Mouse (Mus musculus): ENCODE measurements at regions not wholly inside any gene's neighbourhood (a gene's known extent, or its start where the extent isn't known, plus 50 kb on each side); places are given as distances from the start of the nearest gene placed in this dataset.

DNA sequence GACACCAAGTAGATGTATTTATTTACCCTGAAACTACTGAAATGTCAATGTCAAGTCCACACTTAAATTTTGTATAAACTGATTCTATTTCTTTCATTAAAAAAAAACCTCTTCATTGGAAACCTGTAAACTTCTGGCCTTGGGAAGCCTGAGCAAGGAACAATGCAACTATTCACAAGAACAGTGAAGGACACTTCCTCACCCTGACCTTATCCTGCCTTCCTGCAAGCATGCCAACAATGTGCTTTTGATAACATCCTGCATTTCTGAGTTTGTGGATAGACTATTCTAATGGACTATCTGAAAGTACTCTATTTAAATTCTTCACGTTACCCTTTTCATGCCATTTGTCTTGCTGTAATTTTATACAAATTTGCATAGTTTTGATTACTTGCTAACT is 53.1 kb upstream of the Nabp1 start:
- no peak for DNase-seq

DNA sequence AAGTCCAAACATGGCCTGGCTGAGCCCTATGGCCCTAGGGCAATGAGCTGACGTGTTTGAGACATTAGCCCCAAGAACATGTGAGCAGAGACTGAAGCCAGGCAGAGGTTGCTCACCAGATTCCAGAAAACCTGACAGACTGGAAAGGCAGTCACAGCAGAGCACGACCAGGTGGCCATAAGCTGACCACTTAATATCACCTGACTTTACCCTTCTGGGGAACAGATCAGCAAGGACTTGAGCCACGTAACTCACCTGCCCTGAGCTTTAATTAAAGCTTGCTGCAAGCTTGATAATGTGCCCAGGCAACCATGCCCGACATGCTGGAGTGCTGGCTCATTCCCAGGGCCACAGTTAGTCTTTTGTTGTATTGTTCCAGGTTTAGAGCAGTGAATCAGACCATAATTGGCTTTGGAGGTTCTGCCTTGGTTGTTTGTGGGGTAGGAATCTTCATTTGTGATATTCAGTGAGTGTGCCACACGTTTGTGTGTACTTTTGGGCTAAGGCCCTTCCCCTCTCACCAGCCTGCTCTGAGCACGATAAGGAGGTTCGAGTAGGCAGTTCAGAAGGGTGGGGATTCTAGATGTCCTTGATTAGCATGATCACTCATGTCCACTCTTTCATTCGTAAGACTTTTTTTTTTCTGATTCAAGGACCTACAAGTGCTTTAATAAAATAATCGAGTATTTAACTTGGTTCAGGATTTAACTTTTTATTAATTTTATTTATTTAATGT is 52.1 kb upstream of the Nabp1 start:
- no peak for DNase-seq

GRCm38 (mm10) chr1:51529653-51530052 is 51.4 kb upstream of the Nabp1 start:
- no peak for DNase-seq

DNA sequence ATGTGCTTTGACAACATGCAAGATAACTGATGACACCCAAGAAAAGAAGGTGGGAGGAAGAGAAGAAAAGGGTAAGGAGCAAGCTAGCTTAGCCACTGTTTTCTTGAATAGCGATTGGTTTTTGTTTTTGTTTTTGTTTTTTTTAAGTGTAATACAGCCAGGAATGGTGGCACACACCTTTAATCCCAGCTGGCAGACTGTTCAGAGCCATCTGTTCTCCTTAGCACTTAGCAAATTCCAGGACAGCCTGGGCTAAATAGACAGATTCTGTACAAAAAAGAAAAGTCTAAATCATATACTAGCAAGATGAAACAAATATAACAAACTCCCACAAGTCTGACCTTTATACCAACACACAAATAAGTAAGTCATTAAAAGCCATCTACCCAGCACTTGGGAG is 50.4 kb upstream of the Nabp1 start:
- no peak for DNase-seq
